Mouse (Mus musculus) olfactory bulb, adult 2 months (tissue): ENCODE results near the gene Sik3. TPM values are rescaled to one million over a fixed set of nuclear protein-coding genes. Genes with fewer than 3 reads are reported as not detected.

Experiments used
- H3K27ac ChIP-seq: fragments of 200-500 bp; 2 replicates; pipeline ENCODE4 v1.5.1; 2012; ENCODE audit warnings: low read depth, low read length; ENCODE audit not compliant: insufficient read depth
- H3K4me1 ChIP-seq: fragments of 200-500 bp; 2 replicates; pipeline ENCODE4 v1.6.1; 2012; ENCODE audit warnings: low read length; ENCODE audit not compliant: control insufficient read depth, insufficient read depth
- H3K4me3 ChIP-seq: fragments of 200-500 bp; 2 replicates; pipeline ENCODE4 v1.5.1; 2012; ENCODE audit warnings: mild to moderate bottlenecking, low read depth, low read length, moderate library complexity; ENCODE audit not compliant: insufficient read depth
- CTCF ChIP-seq: fragments of 200-500 bp; IDR thresholded peaks from 2 replicates; pipeline ENCODE4 v1.5.1; 2012; ENCODE audit warnings: low read depth, mild to moderate bottlenecking, low read length, moderate library complexity; ENCODE audit not compliant: insufficient read depth
- POLR2A ChIP-seq: fragments of 200-500 bp; IDR thresholded peaks from 2 replicates; pipeline ENCODE4 v1.6.1; 2012; ENCODE audit warnings: mild to moderate bottlenecking, low read depth, low read length, moderate library complexity; ENCODE audit not compliant: insufficient read depth
- WGBS: fragments of 180-500 bp; shearing (Covaris S2); methylation state at CpG from one replicate; pipeline ENCODE4 v1.1.7; 2018; 5-methylcytosine and 5-hydroxymethylcytosine counted together
- polyA plus RNA-seq: library from polyadenylated mRNA; stranded (reverse); fragments of >200 nt; gene quantifications from 2 replicates; pipeline ENCODE4 v1.2.4, GENCODE M21; 2012; ENCODE audit warnings: low replicate concordance; ENCODE audit not compliant: missing spikeins, insufficient read depth, insufficient read length

Sik3 gene
- polyA plus RNA-seq, 1 experiment: 51.7 TPM

GRCm38 (mm10) chr9:46014251-46014681 lies 1.6 kb downstream of the Sik3 start:
- no peak for TF ChIP-seq CTCF
- TF ChIP-seq POLR2A: no peak
- peak overlapping the region; percentile 55 for H3K4me3 ChIP-seq
- peak overlapping the region; percentile 56 for H3K27ac ChIP-seq
- WGBS: 3% methylated on average over 10 of the region's 10 CpGs
- H3K4me1 ChIP-seq: peaks cover 17% of the 10 kb centered on the region

- 7% methylated on average over 8 of the region's 8 CpGs for WGBS
- Histone ChIP-seq H3K4me3 (peak overlapping the region; percentile 38), H3K4me1 (peaks cover 17% of the 10 kb centered on the region), H3K27ac (peak overlapping the region; percentile 63)
- TF ChIP-seq CTCF: no peak
- TF ChIP-seq POLR2A: no peak
These were observed 2.5 kb downstream of the Sik3 start for GRCm38 (mm10) chr9:46015081-46015551.

GRCm38 (mm10) chr9:46015831-46016230 lies 3.2 kb downstream of the Sik3 start:
- no peak overlapping the region for H3K27ac ChIP-seq
- no peak for TF ChIP-seq POLR2A
- TF ChIP-seq CTCF: no peak
- WGBS: 11% methylated on average over 9 of the region's 9 CpGs
- peaks cover 19% of the 10 kb centered on the region for H3K4me1 ChIP-seq
- H3K4me3 ChIP-seq: peak overlapping the region; percentile 17; the same call in 1 of the 2 replicates

GRCm38 (mm10) chr9:46016417-46016816 lies 3.8 kb downstream of the Sik3 start:
- Histone ChIP-seq H3K4me3 (no peak overlapping the region), H3K4me1 (peaks cover 22% of the 10 kb centered on the region), H3K27ac (no peak overlapping the region)
- WGBS: 45% methylated on average over 4 of the region's 4 CpGs
- TF ChIP-seq POLR2A: no peak
- TF ChIP-seq CTCF: no peak

GRCm38 (mm10) chr9:46018316-46018715 lies 5.7 kb downstream of the Sik3 start:
- no peak for TF ChIP-seq POLR2A
- Histone ChIP-seq H3K27ac (no peak overlapping the region), H3K4me1 (peaks cover 29% of the 10 kb centered on the region), H3K4me3 (no peak overlapping the region)
- WGBS: 58% methylated on average over 6 of the region's 6 CpGs

- no peak for TF ChIP-seq CTCF
- Histone ChIP-seq H3K4me1 (peaks cover 28% of the 10 kb centered on the region), H3K4me3 (no peak overlapping the region), H3K27ac (no peak overlapping the region)
- WGBS: 80% methylated on average over 6 of the region's 6 CpGs
These were observed 7.4 kb downstream of the Sik3 start for GRCm38 (mm10) chr9:46019975-46020374.

- TF ChIP-seq POLR2A (no peak), CTCF (no peak)
- H3K4me1 ChIP-seq: peaks cover 28% of the 10 kb centered on the region
- H3K4me3 ChIP-seq: no peak overlapping the region
- no peak overlapping the region for H3K27ac ChIP-seq
- WGBS: 63% methylated on average over 11 of the region's 11 CpGs
These were observed 11.0 kb downstream of the Sik3 start for GRCm38 (mm10) chr9:46023591-46023990.

- H3K27ac ChIP-seq: peak overlapping the region; percentile 20; the same call in 1 of the 2 replicates
- 31% methylated on average over 9 of the region's 9 CpGs for WGBS
- TF ChIP-seq POLR2A (no peak), CTCF (no peak)
These were observed 13.6 kb downstream of the Sik3 start for GRCm38 (mm10) chr9:46026058-46026849.

GRCm38 (mm10) chr9:46027994-46028393 lies 15.4 kb downstream of the Sik3 start:
- Histone ChIP-seq H3K4me1 (peaks cover 28% of the 10 kb centered on the region), H3K27ac (no peak overlapping the region), H3K4me3 (no peak overlapping the region)
- TF ChIP-seq CTCF: no peak
- TF ChIP-seq POLR2A: no peak
- WGBS: 36% methylated on average over 8 of the region's 8 CpGs

More at GRCm38 (mm10) chr9:46026058-46026849, 13.6 kb downstream of the Sik3 start:
- Histone ChIP-seq H3K4me3 (no peak overlapping the region), H3K4me1 (peaks cover 30% of the 10 kb centered on the region)
